Mouse (Mus musculus): ENCODE data around the gene Naaa.

Gene Naaa

DNA sequence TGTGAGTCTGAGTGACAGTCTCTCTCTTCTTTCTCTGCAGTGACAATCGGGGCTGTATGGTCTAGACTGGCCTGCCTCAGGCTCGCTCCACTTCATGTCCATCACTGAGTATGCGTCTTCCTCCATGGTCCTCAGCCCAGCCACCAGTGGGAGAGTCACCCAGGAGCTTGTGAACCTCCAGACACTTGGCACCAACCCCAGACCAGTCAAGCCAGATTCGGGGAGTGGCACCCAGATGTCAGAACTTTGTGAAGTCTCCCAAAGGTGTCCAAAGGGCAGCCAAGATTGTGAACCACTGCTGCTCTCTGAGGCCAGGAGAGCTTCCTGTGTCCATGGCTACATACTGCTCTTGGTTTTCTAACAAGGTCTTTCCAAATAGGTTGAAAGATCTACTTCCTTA lies 65.7 kb downstream of the Naaa start:
- no peak for DNase-seq (ENCODE audit: low spot score)

DNA sequence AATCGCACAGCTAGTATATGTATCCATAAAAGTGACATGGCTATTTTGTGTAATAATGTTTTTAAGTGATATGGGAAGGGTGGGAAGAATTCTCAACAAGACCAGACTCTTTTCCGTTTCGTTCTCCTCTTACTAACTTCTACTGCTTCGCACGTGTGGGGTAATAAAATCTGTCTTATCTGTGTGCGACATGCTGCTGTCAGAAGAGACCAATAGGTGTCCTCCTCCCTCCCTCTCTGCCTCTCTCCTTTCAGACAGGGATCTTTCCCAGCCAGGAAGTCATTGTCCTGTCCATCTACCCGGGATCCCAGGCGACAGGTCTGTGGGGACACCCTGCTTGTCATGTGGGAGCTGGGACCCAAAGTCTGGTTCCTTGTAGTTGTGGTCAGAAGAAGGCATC lies 67.8 kb downstream of the Naaa start:
- no peak for DNase-seq (ENCODE audit: low spot score)

All from layer of hippocampus, adult 11-12 months (tissue).